Mouse (Mus musculus) stomach, embryonic 16.5 days (tissue): ENCODE measurements around the gene Zfp771. TPM values are rescaled to one million over a fixed set of nuclear protein-coding genes. Genes with fewer than 3 reads are reported as not detected.
"Not testable (repeated sequence)": the region's sequence is repeated elsewhere in the genome, so short reads cannot be mapped to it uniquely, and the experiment has no call there.

Experiments
- ATAC-seq: fragments of 200-750 bp; cut with Nextera tagmentation; 2 replicates; pipeline ENCODE4 v1.8.0; 2017; ENCODE audit warnings: moderate number of reproducible peaks, moderate TSS enrichment; ENCODE audit not compliant: insufficient read depth, low FRiP score
- H3K27ac ChIP-seq: fragments of 300-500 bp; sonication (generic); 2 replicates; pipeline ENCODE4 v1.5.1; 2014; ENCODE audit warnings: low read length
- H3K27me3 ChIP-seq: fragments of 300-500 bp; sonication (generic); 2 replicates; pipeline ENCODE4 v1.6.1; 2014; ENCODE audit warnings: low read length, control low read depth, mixed read lengths; ENCODE audit not compliant: control insufficient read depth, insufficient read depth
- H3K36me3 ChIP-seq: fragments of 300-500 bp; sonication (generic); 2 replicates; pipeline ENCODE4 v1.6.1; 2014; ENCODE audit warnings: low read length; ENCODE audit not compliant: control insufficient read depth, insufficient read depth
- H3K4me1 ChIP-seq: fragments of 300-500 bp; sonication (generic); 2 replicates; pipeline ENCODE4 v1.6.1; 2014; ENCODE audit warnings: low read length, control low read depth, mixed read lengths; ENCODE audit not compliant: control insufficient read depth, insufficient read depth
- H3K4me2 ChIP-seq: fragments of 300-500 bp; sonication (generic); 2 replicates; pipeline ENCODE4 v1.6.1; 2014; ENCODE audit warnings: low read depth, low read length, mixed read lengths
- H3K4me3 ChIP-seq: fragments of 300-500 bp; sonication (generic); replicated peaks from 2 replicates; pipeline ENCODE4 v1.5.1; 2014; ENCODE audit warnings: mild to moderate bottlenecking, low read length
- H3K9ac ChIP-seq: fragments of 300-500 bp; sonication (generic); 2 replicates; pipeline ENCODE4 v1.6.1; 2014; ENCODE audit warnings: low read length
- H3K9me3 ChIP-seq: fragments of 300-500 bp; sonication (generic); replicated peaks from 2 replicates; pipeline ENCODE4 v1.6.1; 2016; ENCODE audit warnings: low read length, control low read depth; ENCODE audit not compliant: control insufficient read depth
- WGBS: fragments of 180-500 bp; shearing (Covaris S2); extraction: QIAGEN DNeasy Blood & Tissue Kit; methylation state at CpG from one replicate; pipeline ENCODE4 v1.1.7; 2014; 5-methylcytosine and 5-hydroxymethylcytosine counted together
- polyA plus RNA-seq: library from polyadenylated mRNA; unstranded; fragments of >200 nt; fragmentation: Nextera tagmentation; extraction: Ambion mirVana; gene quantifications from 2 replicates; pipeline ENCODE4 v1.2.1, GENCODE M21; 2015

Gene Zfp771
- polyA plus RNA-seq, 1 experiment from 2014 or later: 37.8 TPM

DNA sequence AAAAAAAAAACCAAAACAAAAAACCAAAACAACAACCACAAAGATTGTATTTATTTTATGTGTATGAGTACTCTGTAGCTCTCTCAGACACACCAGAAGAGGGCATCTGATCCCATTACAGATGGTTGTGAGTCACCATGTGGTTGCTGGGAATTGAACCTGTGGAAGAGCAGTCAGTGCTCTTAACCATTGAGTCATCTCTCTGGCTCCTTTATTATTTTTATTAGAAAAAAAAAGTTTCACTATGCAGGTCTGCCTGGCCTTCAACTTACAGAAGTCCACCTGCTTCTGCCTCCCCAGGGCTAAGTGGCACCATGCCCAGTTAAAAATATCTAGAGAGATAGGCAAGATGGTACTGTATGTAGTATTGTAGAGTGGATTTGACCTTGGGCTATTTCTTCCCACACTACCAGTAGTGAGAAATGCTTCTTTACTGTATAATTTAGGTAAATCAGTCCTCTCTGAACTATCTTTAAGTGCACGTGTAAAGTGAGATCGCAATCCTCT is 660 bp upstream of the Zfp771 start:
- Histone ChIP-seq H3K4me3 (peak overlapping the region; percentile 77), H3K27ac (peak overlapping the region; percentile 96), H3K4me2 (peak overlapping the region; percentile 82), H3K27me3 (no peaks in the 10 kb centered on the region), H3K36me3 (no peaks in the 10 kb centered on the region), H3K4me1 (peaks cover 17% of the 10 kb centered on the region), H3K9me3 (no peaks in the 10 kb centered on the region), H3K9ac (peak overlapping the region; percentile 94)
- WGBS: 32% methylated on average over 2 of the region's 2 CpGs
- ATAC-seq: no peak

- Histone ChIP-seq H3K4me1 (peaks cover 17% of the 10 kb centered on the region), H3K27me3 (no peaks in the 10 kb centered on the region), H3K9ac (peak overlapping the region; percentile 94), H3K27ac (peak overlapping the region; percentile 96), H3K4me3 (peak overlapping the region; percentile 77), H3K9me3 (no peaks in the 10 kb centered on the region), H3K36me3 (no peaks in the 10 kb centered on the region), H3K4me2 (peak overlapping the region; percentile 82)
- WGBS: 10% methylated on average over 30 of the region's 33 CpGs
- peak; percentile 86 for ATAC-seq
These were observed 810 bp downstream of the Zfp771 start for GRCm38 (mm10) chr7:127244658-127245510.

- peaks cover 17% of the 10 kb centered on the region for H3K4me1 ChIP-seq
- H3K9me3 ChIP-seq, H3K27ac ChIP-seq, ATAC-seq, H3K4me2 ChIP-seq, H3K9ac ChIP-seq, H3K4me3 ChIP-seq, H3K27me3 ChIP-seq, H3K36me3 ChIP-seq: not testable (repeated sequence)
- WGBS: 90% methylated on average over 8 of the region's 8 CpGs
These were observed 6.4 kb downstream of the Zfp771 start for GRCm38 (mm10) chr7:127250511-127250910.

GRCm38 (mm10) chr7:127252414-127252813 is 8.3 kb downstream of the Zfp771 start:
- no peaks in the 10 kb centered on the region for H3K36me3 ChIP-seq
- no peaks in the 10 kb centered on the region for H3K9me3 ChIP-seq
- H3K4me2 ChIP-seq: no peak overlapping the region
- H3K9ac ChIP-seq: no peak overlapping the region
- H3K4me3 ChIP-seq: no peak overlapping the region
- ATAC-seq: no peak
- peaks cover 9% of the 10 kb centered on the region for H3K4me1 ChIP-seq
- no peaks in the 10 kb centered on the region for H3K27me3 ChIP-seq
- WGBS: 77% methylated on average over 2 of the region's 2 CpGs
- H3K27ac ChIP-seq: no peak overlapping the region

DNA sequence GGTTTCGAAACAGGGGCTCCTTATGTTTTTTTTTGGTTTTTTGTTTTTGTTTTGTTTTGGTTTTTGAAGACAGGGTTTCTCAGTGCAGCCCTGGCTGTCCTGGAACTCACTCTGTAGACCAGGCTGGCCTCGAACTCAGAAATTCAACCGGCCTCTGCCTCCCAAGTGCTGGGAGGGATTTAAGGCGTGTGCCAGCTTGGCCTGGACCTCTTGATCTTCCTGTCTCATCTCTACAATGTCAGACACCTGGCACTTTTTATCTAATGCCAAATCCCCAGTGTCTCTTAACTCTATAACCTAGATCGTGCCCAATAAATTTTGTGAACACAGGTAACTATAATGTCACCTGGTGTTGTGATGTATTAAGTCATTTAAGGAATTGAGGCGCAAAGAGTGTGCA is 9.3 kb downstream of the Zfp771 start:
- H3K9me3 ChIP-seq: no peaks in the 10 kb centered on the region
- 74% methylated on average over 6 of the region's 6 CpGs for WGBS
- peak overlapping the region; percentile 86 for H3K27ac ChIP-seq
- peaks cover 9% of the 10 kb centered on the region for H3K4me1 ChIP-seq
- peak overlapping the region; percentile 97 for H3K4me2 ChIP-seq
- no peak for ATAC-seq
- peak overlapping the region; percentile 86 for H3K9ac ChIP-seq
- peak overlapping the region; percentile 69 for H3K4me3 ChIP-seq
- no peaks in the 10 kb centered on the region for H3K36me3 ChIP-seq
- H3K27me3 ChIP-seq: no peaks in the 10 kb centered on the region

- Histone ChIP-seq H3K4me2 (peak overlapping the region; percentile 97), H3K9ac (peak overlapping the region; percentile 87), H3K27ac (peak overlapping the region; percentile 90), H3K4me1 (peaks cover 9% of the 10 kb centered on the region), H3K9me3 (no peaks in the 10 kb centered on the region), H3K4me3 (peak overlapping the region; percentile 69), H3K36me3 (no peaks in the 10 kb centered on the region), H3K27me3 (no peaks in the 10 kb centered on the region)
- WGBS: under 1% methylated on average over 136 of the region's 136 CpGs
- ATAC-seq: peak; percentile 94
These were observed 10.0 kb downstream of the Zfp771 start for GRCm38 (mm10) chr7:127253821-127254769.

DNA sequence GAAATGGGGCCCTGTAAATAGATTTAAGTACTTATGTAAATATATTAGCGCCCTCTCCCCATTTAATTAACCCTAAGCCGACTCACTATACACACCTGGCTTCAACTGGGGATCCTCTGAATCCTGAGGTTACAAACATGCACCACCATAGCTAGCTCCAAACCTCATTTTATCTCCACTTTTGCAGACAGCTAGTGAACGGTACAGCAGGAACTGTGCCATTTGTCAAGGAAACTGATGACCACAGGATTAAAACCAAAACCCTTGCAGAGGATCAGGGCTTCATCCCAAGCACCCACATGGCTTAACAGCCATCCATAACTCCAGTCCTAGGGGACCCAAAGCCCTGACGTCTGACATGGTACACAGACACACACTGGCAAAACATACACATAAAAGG is 10.9 kb downstream of the Zfp771 start:
- no peaks in the 10 kb centered on the region for H3K27me3 ChIP-seq
- peak overlapping the region; percentile 87 for H3K9ac ChIP-seq
- peak overlapping the region; percentile 97 for H3K4me2 ChIP-seq
- no peaks in the 10 kb centered on the region for H3K9me3 ChIP-seq
- H3K27ac ChIP-seq: peak overlapping the region; percentile 90; the same call in 1 of the 2 replicates
- H3K36me3 ChIP-seq: no peaks in the 10 kb centered on the region
- H3K4me1 ChIP-seq: peaks cover 9% of the 10 kb centered on the region
- no peak for ATAC-seq
- peak overlapping the region; percentile 69 for H3K4me3 ChIP-seq
- 12% methylated on average over 4 of the region's 4 CpGs for WGBS

GRCm38 (mm10) chr7:127255965-127256364 is 11.9 kb downstream of the Zfp771 start:
- no peaks in the 10 kb centered on the region for H3K9me3 ChIP-seq
- no peaks in the 10 kb centered on the region for H3K36me3 ChIP-seq
- H3K27me3 ChIP-seq: no peaks in the 10 kb centered on the region
- H3K4me1 ChIP-seq: peaks cover 11% of the 10 kb centered on the region
- H3K9ac ChIP-seq: no peak overlapping the region
- H3K27ac ChIP-seq: no peak overlapping the region
- H3K4me3 ChIP-seq: no peak overlapping the region
- no peak overlapping the region for H3K4me2 ChIP-seq
- ATAC-seq: no peak
- 82% methylated on average over 2 of the region's 2 CpGs for WGBS
